Mouse (Mus musculus): ENCODE results near the gene Igf2. TPM values are rescaled to one million over a fixed set of nuclear protein-coding genes. Genes with fewer than 3 reads are reported as not detected.

Igf2 gene
- polyA plus RNA-seq, 1 experiment from 2014 or later, result 323 TPM

DNA sequence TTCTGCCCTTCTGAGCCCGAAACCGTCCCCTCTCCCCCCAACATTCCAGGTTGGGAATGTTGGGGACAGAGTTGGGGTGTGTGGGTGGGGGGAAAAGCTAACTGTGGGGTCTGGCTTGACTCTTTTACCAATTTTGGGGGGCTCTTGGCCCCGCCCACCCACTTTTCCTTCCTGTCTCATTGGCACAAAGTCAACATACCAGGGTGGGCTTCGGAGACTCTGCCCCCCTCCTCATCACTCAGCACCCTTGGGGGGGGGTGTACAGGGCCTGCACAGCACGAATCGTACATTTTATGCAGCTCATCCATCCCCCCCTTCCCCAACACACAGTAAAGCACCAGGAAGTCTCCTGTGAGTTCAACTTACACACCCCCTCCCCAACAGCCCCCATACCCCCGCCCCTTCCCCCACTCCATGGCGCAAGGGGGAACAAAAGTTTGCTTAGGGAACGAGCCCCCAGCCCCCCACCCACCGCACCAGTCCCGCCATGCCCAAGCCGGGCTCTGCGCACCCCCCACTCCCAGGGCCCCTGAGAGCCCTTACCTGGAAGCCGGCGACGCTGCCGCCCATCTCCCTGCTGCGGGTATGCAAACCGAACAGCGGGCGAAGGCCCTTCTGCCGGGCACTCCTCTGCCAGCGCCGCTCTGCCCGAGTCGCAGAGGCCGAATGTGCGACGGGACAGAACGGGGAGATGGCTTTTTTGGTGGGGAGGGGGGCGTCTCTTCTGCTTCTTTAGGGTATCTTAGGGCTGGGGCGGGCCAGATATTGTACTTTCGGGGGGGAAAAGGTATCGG is 8.6 kb downstream of the Igf2 start:
- Histone ChIP-seq H3K4me2 (replicated peaks) (peak overlapping the region; percentile 52), H3K27me3 (peaks cover 92% of the 10 kb centered on the region), H3K9me3 (replicated peaks) (no peaks in the 10 kb centered on the region), H3K9ac (peak overlapping the region; percentile 65), H3K27ac (peak overlapping the region; percentile 71), H3K4me1 (peaks cover 31% of the 10 kb centered on the region), H3K4me3 (peak overlapping the region; percentile 39), H3K36me3 (no peaks in the 10 kb centered on the region)
- 2% methylated on average over 31 of the region's 34 CpGs for WGBS
- ATAC-seq (ENCODE audit: low FRiP score), result no peak

DNA sequence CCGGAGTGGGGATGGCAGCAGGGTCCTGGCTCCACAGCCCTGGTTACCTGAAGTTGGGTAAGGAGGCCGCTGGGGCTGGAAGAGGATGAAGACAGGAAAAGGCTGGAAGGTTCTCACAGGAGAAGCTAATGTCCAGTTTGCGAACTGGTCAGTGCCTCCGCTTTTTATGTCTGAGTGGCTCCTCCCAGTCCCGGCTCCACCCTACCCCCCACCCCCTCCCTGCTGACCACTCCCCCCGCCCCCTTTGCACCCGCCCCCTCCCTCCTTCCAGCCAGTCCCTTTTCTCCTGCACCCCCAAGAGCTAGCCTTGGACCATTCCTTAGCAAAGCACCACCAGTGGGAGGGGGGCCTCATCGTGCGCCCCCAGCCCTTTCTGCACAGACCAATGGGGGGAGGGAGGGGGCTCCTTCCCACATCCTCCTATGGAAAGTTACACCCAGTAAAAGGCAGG is 9.2 kb downstream of the Igf2 start:
- WGBS, result 6% methylated on average over 6 of the region's 9 CpGs

DNA sequence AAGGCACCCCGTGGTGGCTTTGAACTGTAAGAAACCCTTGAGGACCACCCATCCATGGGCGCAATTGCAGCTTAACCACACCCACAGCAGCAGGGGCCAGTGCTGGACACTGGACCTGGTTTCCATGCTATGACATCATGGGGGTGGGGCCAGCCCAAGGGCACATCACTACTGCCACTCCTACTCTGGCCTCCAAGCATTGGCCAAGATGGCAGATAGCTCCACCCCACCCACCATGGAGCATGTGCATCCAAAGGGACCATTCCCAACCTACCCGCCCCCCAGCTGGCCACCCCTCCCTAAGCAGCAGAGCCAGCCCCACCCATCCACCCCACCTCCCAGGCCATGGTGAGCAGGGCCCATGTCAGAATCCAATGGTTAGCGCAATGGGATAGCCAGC is 10.6 kb downstream of the Igf2 start:
- peaks cover 31% of the 10 kb centered on the region for H3K4me1 ChIP-seq
- H3K36me3 ChIP-seq, result no peaks in the 10 kb centered on the region
- peaks cover 97% of the 10 kb centered on the region for H3K27me3 ChIP-seq
- WGBS, result 37% methylated on average over 3 of the region's 4 CpGs
- no peak for ATAC-seq (ENCODE audit: low FRiP score)
- peak overlapping the region; percentile 26 for H3K4me2 ChIP-seq (replicated peaks)
- H3K27ac ChIP-seq, result no peak overlapping the region
- H3K9me3 ChIP-seq (replicated peaks), result no peaks in the 10 kb centered on the region
- H3K9ac ChIP-seq, result no peak overlapping the region
- H3K4me3 ChIP-seq, result peak overlapping the region; percentile 39; the same call in 1 of the 2 replicates

More for the DNA sequence above, 9.2 kb downstream of the Igf2 start:
- no peaks in the 10 kb centered on the region for H3K36me3 ChIP-seq
- H3K4me1 ChIP-seq, result peaks cover 31% of the 10 kb centered on the region
- ATAC-seq (ENCODE audit: low FRiP score), result no peak
- H3K27ac ChIP-seq, result no peak overlapping the region
- peak overlapping the region; percentile 39 for H3K9ac ChIP-seq
- H3K27me3 ChIP-seq, result peaks cover 92% of the 10 kb centered on the region
- H3K9me3 ChIP-seq (replicated peaks), result no peaks in the 10 kb centered on the region
- peak overlapping the region; percentile 39 for H3K4me3 ChIP-seq
- H3K4me2 ChIP-seq (replicated peaks), result peak overlapping the region; percentile 52

DNA sequence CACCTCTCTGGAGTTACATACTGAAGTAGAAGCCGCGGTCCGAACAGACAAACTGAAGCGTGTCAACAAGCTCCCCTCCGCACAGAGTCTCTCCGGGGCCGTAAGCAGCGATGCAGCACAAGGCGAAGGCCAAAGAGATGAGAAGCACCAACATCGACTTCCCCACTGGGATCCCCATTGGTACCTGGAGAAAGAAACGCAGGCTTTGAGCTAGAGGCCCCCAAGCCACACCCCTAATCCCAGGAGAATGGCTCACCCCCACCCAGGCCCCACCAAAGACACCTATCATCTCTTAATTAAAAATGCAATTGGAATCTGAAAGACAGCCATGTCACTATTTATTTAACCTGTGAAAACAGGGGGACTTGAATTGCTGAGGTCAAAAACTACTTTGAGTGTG is 11.0 kb downstream of the Igf2 start:
- Histone ChIP-seq H3K4me3 (peak overlapping the region; percentile 39; the same call in 1 of the 2 replicates), H3K27me3 (peaks cover 93% of the 10 kb centered on the region), H3K4me2 (replicated peaks) (peak overlapping the region; percentile 26), H3K4me1 (peaks cover 27% of the 10 kb centered on the region), H3K9me3 (replicated peaks) (no peaks in the 10 kb centered on the region), H3K27ac (no peak overlapping the region), H3K9ac (no peak overlapping the region), H3K36me3 (no peaks in the 10 kb centered on the region)
- ATAC-seq (ENCODE audit: low FRiP score), result no peak
- WGBS, result 8% methylated on average over 11 of the region's 11 CpGs

- Histone ChIP-seq H3K9ac (no peak overlapping the region), H3K4me1 (peaks cover 12% of the 10 kb centered on the region), H3K27ac (no peak overlapping the region), H3K27me3 (peaks cover 74% of the 10 kb centered on the region), H3K36me3 (no peaks in the 10 kb centered on the region), H3K4me3 (no peak overlapping the region), H3K4me2 (replicated peaks) (no peak overlapping the region), H3K9me3 (replicated peaks) (no peaks in the 10 kb centered on the region)
- no peak for ATAC-seq (ENCODE audit: low FRiP score)
- WGBS, result 8% methylated on average over 18 of the region's 18 CpGs
Measured at GRCm38 (mm10) chr7:142653726-142654125, 12.9 kb downstream of the Igf2 start.

DNA sequence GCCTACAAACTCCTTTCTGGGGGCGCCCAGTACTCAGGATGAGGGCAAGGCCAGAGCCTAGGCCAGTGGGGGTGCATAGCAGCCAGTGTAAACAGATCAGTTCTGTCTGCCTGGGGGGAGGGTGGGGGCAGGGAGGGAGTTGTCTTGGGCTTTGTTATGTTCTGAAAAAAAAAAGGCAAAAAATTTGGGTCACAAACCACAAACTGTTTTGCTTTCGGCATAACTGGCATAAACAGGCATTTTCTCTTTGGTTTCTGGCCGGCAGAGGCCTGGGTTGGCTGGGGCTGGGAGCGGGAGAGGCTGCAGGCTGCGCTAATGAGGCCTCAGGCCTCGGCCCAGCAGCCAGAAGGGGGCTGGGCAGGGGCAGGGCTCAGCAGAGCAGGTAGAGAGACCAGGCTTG is 19.9 kb downstream of the Igf2 start:
- H3K27ac ChIP-seq, result no peak overlapping the region
- no peak overlapping the region for H3K4me3 ChIP-seq
- H3K27me3 ChIP-seq, result peaks cover 6% of the 10 kb centered on the region
- H3K9ac ChIP-seq, result no peak overlapping the region
- H3K9me3 ChIP-seq (replicated peaks), result no peaks in the 10 kb centered on the region
- H3K4me1 ChIP-seq, result 0 out of 2 replicates have a peak, but pooled peaks cover 2% of the 10 kb centered on the region
- 34% methylated on average over 6 of the region's 6 CpGs for WGBS
- ATAC-seq (ENCODE audit: low FRiP score), result no peak
- H3K4me2 ChIP-seq (replicated peaks), result no peak overlapping the region
- H3K36me3 ChIP-seq, result no peaks in the 10 kb centered on the region

- Histone ChIP-seq H3K9ac (no peak overlapping the region), H3K27ac (no peak overlapping the region), H3K36me3 (no peaks in the 10 kb centered on the region), H3K27me3 (no peaks in the 10 kb centered on the region), H3K4me2 (replicated peaks) (no peak overlapping the region), H3K4me1 (0 out of 2 replicates have a peak, but pooled peaks cover 2% of the 10 kb centered on the region), H3K4me3 (no peak overlapping the region), H3K9me3 (replicated peaks) (no peaks in the 10 kb centered on the region)
- ATAC-seq (ENCODE audit: low FRiP score), result no peak
- WGBS, result 36% methylated on average over 4 of the region's 5 CpGs
Measured at GRCm38 (mm10) chr7:142645045-142645444, 21.6 kb downstream of the Igf2 start.

DNA sequence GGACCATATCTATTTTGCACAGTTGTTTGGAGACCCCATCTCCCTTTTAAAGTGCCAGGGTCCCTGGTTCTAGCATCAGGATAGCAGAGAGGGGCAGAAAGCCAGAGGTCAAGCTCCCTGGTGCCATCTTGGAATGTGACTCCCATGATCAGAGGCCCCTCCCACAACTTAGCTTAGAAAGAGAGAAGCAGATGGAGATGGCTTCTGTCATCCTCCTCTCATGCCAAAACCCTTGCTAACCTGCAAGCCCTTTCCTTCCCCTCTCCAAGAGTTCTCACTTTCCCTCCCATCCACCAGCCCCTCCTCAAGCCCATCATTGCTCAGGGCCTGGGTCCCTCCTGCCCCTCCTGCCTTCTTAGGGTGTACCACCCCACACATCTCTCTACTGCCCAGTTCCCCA is 30.4 kb downstream of the Igf2 start:
- no peaks in the 10 kb centered on the region for H3K9me3 ChIP-seq (replicated peaks)
- H3K9ac ChIP-seq, result no peak overlapping the region
- no peak overlapping the region for H3K4me3 ChIP-seq
- H3K4me1 ChIP-seq, result peaks cover 8% of the 10 kb centered on the region
- no peak for ATAC-seq (ENCODE audit: low FRiP score)
- H3K27me3 ChIP-seq, result no peaks in the 10 kb centered on the region
- H3K36me3 ChIP-seq, result no peaks in the 10 kb centered on the region
- H3K4me2 ChIP-seq (replicated peaks), result no peak overlapping the region
- H3K27ac ChIP-seq, result no peak overlapping the region

DNA sequence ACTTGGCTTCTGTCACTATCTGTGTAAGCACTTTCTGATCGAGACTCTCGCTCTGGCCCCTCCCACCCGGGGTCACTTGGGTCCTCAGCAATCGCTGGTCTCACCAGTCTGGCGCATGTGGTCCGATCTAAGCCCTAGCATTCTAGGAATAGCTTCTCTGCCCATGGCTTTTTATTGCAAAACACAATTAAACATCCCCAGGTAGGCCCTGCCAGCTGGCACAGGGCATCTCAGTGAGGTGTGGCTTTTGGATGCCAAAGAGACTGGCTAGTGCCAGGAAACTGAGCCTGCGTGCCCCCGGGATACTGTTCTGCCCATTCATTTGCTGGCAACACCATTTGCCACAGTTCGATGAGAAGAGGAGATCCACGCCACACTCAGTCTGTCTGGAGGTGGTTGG is 35.9 kb downstream of the Igf2 start:
- Histone ChIP-seq H3K4me3 (no peak overlapping the region), H3K4me1 (no peaks in the 10 kb centered on the region), H3K27ac (no peak overlapping the region), H3K4me2 (replicated peaks) (no peak overlapping the region), H3K9ac (no peak overlapping the region), H3K9me3 (replicated peaks) (no peaks in the 10 kb centered on the region), H3K27me3 (no peaks in the 10 kb centered on the region), H3K36me3 (no peaks in the 10 kb centered on the region)
- WGBS, result 90% methylated on average over 10 of the region's 10 CpGs
- no peak for ATAC-seq (ENCODE audit: low FRiP score)

DNA sequence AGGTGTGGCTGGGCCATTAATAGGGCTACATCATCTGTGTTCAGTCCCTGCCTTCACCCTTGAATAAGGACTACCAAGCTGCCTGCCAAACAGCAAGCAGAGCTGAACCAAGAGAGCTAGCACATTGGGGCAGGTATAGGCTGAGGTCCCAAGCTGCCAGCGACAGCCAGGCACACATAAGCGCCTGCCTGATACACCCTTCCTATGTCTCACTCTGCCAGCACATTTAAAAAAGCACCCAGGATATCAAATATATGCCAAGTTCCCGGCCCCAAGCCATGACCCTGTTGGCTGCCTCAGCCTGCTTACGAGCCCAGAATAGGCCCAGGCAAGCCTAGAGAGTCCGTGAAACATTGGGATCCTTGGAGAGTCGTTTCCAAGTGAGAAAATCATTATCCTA is 36.8 kb downstream of the Igf2 start:
- H3K4me1 ChIP-seq, result no peaks in the 10 kb centered on the region
- H3K36me3 ChIP-seq, result no peaks in the 10 kb centered on the region
- no peak overlapping the region for H3K27ac ChIP-seq
- H3K4me3 ChIP-seq, result no peak overlapping the region
- no peaks in the 10 kb centered on the region for H3K9me3 ChIP-seq (replicated peaks)
- WGBS, result 83% methylated on average over 6 of the region's 6 CpGs
- no peak overlapping the region for H3K9ac ChIP-seq
- H3K4me2 ChIP-seq (replicated peaks), result no peak overlapping the region
- no peaks in the 10 kb centered on the region for H3K27me3 ChIP-seq
- ATAC-seq (ENCODE audit: low FRiP score), result no peak

- H3K36me3 ChIP-seq, result peaks cover 5% of the 10 kb centered on the region; the same call in 1 of the 2 replicates
- H3K4me1 ChIP-seq, result no peaks in the 10 kb centered on the region
- H3K27ac ChIP-seq, result no peak overlapping the region
- H3K4me2 ChIP-seq (replicated peaks), result no peak overlapping the region
- 74% methylated on average over 4 of the region's 4 CpGs for WGBS
- no peak overlapping the region for H3K9ac ChIP-seq
- H3K9me3 ChIP-seq (replicated peaks), result no peaks in the 10 kb centered on the region
- H3K27me3 ChIP-seq, result no peaks in the 10 kb centered on the region
- no peak overlapping the region for H3K4me3 ChIP-seq
- ATAC-seq (ENCODE audit: low FRiP score), result no peak
Measured at GRCm38 (mm10) chr7:142622180-142622579, 44.4 kb downstream of the Igf2 start.

DNA sequence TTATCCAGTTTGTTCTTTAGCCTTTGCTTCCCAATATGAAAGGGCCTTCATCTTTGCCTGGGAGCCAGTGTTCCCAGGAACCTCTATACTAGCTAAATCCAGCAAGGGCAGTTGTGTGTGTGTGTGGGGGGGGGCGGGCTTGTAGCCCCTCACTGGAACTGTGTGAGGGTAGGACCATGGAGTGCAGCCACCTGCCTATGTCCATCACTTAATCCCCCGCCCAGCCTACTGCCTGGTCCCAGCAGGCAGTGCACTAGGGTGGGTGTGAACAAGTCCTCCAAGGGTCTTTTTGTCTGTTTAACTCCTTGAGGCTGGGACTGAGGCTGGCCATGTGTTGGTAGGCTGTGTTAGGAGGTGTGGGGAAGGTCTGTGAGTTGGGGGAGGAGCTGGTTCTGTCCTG is 53.5 kb downstream of the Igf2 start:
- H3K9me3 ChIP-seq (replicated peaks), result no peaks in the 10 kb centered on the region
- H3K4me2 ChIP-seq (replicated peaks), result no peak overlapping the region
- no peak overlapping the region for H3K4me3 ChIP-seq
- 60% methylated on average over 2 of the region's 2 CpGs for WGBS
- H3K27ac ChIP-seq, result no peak overlapping the region
- H3K9ac ChIP-seq, result no peak overlapping the region
- H3K27me3 ChIP-seq, result no peaks in the 10 kb centered on the region
- peaks cover 26% of the 10 kb centered on the region for H3K4me1 ChIP-seq
- ATAC-seq (ENCODE audit: low FRiP score), result no peak
- no peaks in the 10 kb centered on the region for H3K36me3 ChIP-seq

All from hindbrain, embryonic 12.5 days (tissue).